Mouse (Mus musculus) neural tube, embryonic 14.5 days (tissue): ENCODE results near the gene Gm28308. TPM values are rescaled to one million over a fixed set of nuclear protein-coding genes. Genes with fewer than 3 reads are reported as not detected.

Source experiments
- ATAC-seq: fragments of 200-750 bp; cut with Nextera tagmentation; 2 replicates; pipeline ENCODE4 v1.8.0; 2017; ENCODE audit warnings: low read depth, mild to moderate bottlenecking, moderate TSS enrichment, moderate library complexity
- H3K27ac ChIP-seq: fragments of 300-500 bp; sonication (generic); 2 replicates; pipeline ENCODE4 v1.5.1; 2014; ENCODE audit warnings: low read depth, mild to moderate bottlenecking, control low read depth, low read length, moderate library complexity, mixed read lengths
- H3K27me3 ChIP-seq: fragments of 300-500 bp; sonication (generic); 2 replicates; pipeline ENCODE4 v1.6.1; 2014; ENCODE audit warnings: low read length; ENCODE audit not compliant: control insufficient read depth, insufficient read depth
- H3K36me3 ChIP-seq: fragments of 300-500 bp; sonication (generic); 2 replicates; pipeline ENCODE4 v1.6.1; 2014; ENCODE audit warnings: low read length, mixed read lengths; ENCODE audit not compliant: control insufficient read depth, insufficient read depth
- H3K4me1 ChIP-seq: fragments of 300-500 bp; sonication (generic); 2 replicates; pipeline ENCODE4 v1.6.1; 2014; ENCODE audit warnings: low read length; ENCODE audit not compliant: control insufficient read depth, insufficient read depth
- H3K4me2 ChIP-seq: fragments of 300-500 bp; sonication (generic); 2 replicates; pipeline ENCODE4 v1.6.1; 2014; ENCODE audit warnings: mild to moderate bottlenecking, low read depth, low read length, control low read depth
- H3K4me3 ChIP-seq: fragments of 300-500 bp; sonication (generic); 2 replicates; pipeline ENCODE4 v1.5.1; 2014; ENCODE audit warnings: low read depth, low read length, control low read depth, mixed read lengths
- H3K9ac ChIP-seq: fragments of 300-500 bp; sonication (generic); replicated peaks from 2 replicates; pipeline ENCODE4 v1.6.1; 2014; ENCODE audit warnings: low read depth, mild to moderate bottlenecking, control low read depth, low read length, mixed read lengths
- H3K9me3 ChIP-seq: fragments of 300-500 bp; sonication (generic); 2 replicates; pipeline ENCODE4 v1.6.1; 2016; ENCODE audit warnings: low read length; ENCODE audit not compliant: control insufficient read depth
- WGBS: fragments of 180-500 bp; shearing (Covaris S2); extraction: QIAGEN DNeasy Blood & Tissue Kit; methylation state at CpG from one replicate; pipeline ENCODE4 v1.1.7; 2014; 5-methylcytosine and 5-hydroxymethylcytosine counted together
- polyA plus RNA-seq: library from polyadenylated mRNA; unstranded; fragments of >200 nt; fragmentation: Nextera tagmentation; extraction: Ambion mirVana; gene quantifications from 2 replicates; pipeline ENCODE4 v1.2.1, GENCODE M21; 2014

The Gm28308 gene
- polyA plus RNA-seq, 1 experiment from 2014 or later = 4.2 TPM

DNA sequence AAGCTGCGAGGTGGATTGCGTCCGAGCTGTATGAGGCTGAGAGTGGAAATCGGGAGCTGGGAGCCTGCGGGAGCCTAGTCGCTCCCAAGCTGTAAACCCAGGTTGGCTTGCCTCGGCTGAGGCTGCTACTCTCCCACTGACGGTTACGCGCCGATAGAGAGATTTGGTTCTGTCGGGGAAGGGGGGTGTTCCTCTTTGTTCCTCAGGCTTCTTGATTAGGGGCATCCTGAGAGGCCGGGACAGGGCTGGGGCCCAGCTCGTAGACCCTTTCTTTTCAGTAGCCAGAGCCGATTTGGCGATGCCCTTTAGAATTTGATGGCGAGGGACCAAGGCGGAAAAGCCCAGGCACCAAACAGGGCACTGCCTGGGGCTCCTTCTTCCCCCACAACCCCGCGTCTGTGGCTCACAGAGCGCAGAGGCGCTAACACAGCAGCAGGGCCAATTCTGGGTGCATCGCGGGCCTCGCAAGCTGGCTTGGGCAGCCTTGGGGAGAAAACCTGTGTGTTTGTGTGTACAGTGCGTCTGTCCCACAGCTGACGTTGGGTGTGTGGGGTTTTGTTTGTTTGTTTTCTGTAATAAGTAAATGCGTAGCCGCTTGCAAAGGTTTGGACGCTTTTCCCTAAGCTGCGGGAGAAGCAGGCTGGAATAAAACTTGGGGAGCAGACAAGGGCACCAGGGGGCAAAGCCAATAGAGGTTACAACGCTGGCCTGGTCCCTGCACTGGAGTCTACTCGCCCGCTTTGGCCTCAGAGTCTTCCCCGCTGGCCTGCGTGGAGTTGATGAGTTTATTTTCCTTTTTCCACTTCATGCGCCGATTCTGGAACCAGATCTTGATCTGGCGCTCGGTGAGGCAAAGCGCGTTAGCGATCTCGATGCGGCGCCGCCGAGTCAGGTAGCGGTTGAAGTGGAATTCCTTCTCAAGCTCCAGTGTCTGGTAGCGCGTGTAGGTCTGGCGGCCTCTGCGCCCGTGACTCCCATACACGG, 7.2 kb downstream of the Gm28308 start:
- ATAC-seq = no peak
- WGBS = 2% methylated on average over 55 of the region's 55 CpGs
- Histone ChIP-seq H3K27ac (peak overlapping the region; percentile 92), H3K27me3 (no peaks in the 10 kb centered on the region), H3K4me2 (peak overlapping the region; percentile 99), H3K9ac (peak overlapping the region; percentile 98), H3K4me1 (peaks cover 80% of the 10 kb centered on the region), H3K4me3 (peak overlapping the region; percentile 88), H3K36me3 (peaks cover 46% of the 10 kb centered on the region), H3K9me3 (no peaks in the 10 kb centered on the region)

DNA sequence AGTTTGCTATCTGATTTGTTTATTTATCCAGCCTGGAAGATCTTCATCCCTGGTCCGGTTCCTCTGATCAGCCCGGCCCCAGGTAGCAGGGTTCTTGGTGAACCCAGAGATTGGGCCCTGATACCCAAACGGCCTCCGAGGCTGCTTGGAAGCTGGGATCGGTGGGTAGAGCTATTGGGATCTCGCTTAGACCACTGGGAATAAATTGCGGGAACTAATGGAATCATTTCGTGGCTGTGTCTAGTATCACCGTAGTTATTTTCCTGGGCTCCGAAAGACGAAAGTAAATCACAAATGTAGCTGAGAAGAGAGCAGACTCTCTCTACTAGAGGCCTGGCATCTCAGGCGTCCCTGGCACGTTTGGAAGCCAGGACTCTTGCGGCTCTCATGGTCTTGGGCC, 7.9 kb downstream of the Gm28308 start:
- Histone ChIP-seq H3K9ac (peak overlapping the region; percentile 98), H3K4me2 (peak overlapping the region; percentile 99), H3K9me3 (no peaks in the 10 kb centered on the region), H3K27ac (peak overlapping the region; percentile 92), H3K4me3 (peak overlapping the region; percentile 88), H3K27me3 (no peaks in the 10 kb centered on the region), H3K36me3 (peaks cover 48% of the 10 kb centered on the region), H3K4me1 (peaks cover 86% of the 10 kb centered on the region)
- ATAC-seq = no peak
- 3% methylated on average over 14 of the region's 14 CpGs for WGBS

DNA sequence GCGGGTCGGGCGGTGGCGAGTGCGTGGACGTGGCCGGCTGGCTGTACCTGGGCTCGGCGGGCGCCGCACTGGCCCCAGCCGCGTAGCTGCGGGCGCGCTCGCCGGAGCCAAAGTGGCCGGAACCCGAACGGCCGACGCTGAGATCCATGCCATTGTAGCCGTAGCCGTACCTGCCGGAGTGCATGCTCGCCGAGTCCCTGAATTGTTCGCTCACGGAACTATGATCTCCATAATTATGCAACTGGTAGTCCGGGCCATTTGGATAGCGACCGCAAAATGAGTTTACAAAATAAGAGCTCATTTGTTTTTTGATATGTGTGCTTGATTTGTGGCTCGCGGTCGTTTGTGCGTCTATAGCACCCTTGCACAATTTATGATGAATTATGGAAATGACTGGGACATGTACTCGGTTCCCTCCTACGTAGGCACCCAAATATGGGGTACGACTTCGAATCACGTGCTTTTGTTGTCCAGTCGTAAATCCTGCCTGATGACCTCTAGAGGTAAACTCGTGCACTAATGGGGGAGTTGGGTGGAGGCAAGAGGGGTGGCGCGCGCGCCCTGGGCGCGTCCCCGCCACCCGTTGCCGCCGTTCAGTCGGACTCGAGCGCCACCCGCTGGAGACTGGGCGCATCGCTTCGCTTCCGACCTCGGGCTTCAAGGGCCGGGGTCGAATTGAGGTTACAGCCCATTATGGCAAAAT, 8.9 kb downstream of the Gm28308 start, which contains the start of gene Hoxa5:
Gene Hoxa5 (minus strand): TSS at position 538 of the 703 bp plus-strand sequence.
- H3K27me3 ChIP-seq = no peaks in the 10 kb centered on the region
- H3K36me3 ChIP-seq = peaks cover 48% of the 10 kb centered on the region
- ATAC-seq = 0 out of 2 replicates have a peak, but pooled peaks have one; percentile 36

DNA sequence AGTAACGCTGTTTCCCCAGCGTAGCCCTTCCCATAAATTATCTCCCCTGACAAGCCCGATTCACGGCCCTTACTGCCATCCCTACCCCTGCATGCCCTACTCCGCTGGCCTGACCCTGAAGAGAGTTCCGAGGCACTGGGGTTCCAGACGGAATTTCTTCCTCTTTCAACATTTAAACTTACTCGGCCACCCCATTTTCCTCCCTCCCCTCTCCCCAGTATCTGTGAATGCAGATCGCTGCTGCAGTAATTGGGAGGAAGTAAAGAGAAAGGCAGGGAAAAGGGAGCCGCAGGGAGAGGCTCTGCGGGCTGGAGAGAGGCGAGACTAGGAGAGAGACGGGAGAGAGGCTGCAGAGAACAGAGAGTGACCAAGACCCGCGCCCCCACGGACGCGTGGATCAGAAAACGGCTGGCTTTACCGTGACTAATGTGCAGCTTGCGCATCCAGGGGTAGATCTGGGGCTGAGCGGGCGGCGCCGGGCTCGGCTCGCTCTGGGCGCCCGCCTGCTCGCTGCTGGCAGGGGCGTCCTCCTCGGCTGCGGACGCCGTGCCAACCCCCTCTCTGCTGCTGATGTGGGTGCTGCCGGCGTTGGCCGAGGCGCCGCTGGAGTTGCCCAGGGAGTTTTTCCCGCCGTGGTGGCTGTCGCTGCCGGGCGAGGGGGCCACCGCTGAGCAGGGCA, 9.6 kb downstream of the Gm28308 start:
- Histone ChIP-seq H3K27ac (peak overlapping the region; percentile 92), H3K27me3 (no peaks in the 10 kb centered on the region), H3K4me1 (peaks cover 80% of the 10 kb centered on the region), H3K36me3 (peaks cover 48% of the 10 kb centered on the region), H3K9ac (peak overlapping the region; percentile 98), H3K4me2 (peak overlapping the region; percentile 99), H3K9me3 (no peaks in the 10 kb centered on the region), H3K4me3 (peak overlapping the region; percentile 88)
- WGBS = under 1% methylated on average over 46 of the region's 46 CpGs
- no peak; the same call in 1 of the 2 replicates for ATAC-seq

More for the DNA sequence above, 8.9 kb downstream of the Gm28308 start, which contains the start of gene Hoxa5:
- Histone ChIP-seq H3K9me3 (no peaks in the 10 kb centered on the region), H3K27ac (peak within 1 kb of the TSS; percentile 92), H3K4me1 (peaks cover 84% of the 10 kb centered on the region), H3K4me2 (peak within 1 kb of the TSS; percentile 99), H3K9ac (peak within 1 kb of the TSS; percentile 98), H3K4me3 (peak within 1 kb of the TSS; percentile 88)
- under 1% methylated on average over 65 of the region's 65 CpGs for WGBS

DNA sequence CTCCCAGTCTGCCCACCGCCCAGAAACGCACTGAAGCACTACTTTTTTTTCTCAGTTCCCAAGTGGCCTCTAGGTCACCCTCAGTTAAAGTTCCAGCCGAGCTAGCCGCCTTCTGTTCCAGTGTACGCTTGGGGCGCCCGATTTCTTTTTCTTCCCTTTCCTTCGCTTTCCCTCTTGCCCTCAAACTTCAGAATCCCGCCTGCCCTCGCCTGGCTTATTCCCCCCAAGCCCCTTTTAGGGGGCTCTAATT, 10.1 kb downstream of the Gm28308 start:
- WGBS = 3% methylated on average over 10 of the region's 10 CpGs
- Histone ChIP-seq H3K36me3 (peaks cover 48% of the 10 kb centered on the region), H3K4me3 (peak overlapping the region; percentile 88), H3K27ac (peak overlapping the region; percentile 92), H3K9ac (peak overlapping the region; percentile 98), H3K4me2 (peak overlapping the region; percentile 99), H3K27me3 (no peaks in the 10 kb centered on the region), H3K9me3 (no peaks in the 10 kb centered on the region), H3K4me1 (peaks cover 82% of the 10 kb centered on the region)
- no peak for ATAC-seq

DNA sequence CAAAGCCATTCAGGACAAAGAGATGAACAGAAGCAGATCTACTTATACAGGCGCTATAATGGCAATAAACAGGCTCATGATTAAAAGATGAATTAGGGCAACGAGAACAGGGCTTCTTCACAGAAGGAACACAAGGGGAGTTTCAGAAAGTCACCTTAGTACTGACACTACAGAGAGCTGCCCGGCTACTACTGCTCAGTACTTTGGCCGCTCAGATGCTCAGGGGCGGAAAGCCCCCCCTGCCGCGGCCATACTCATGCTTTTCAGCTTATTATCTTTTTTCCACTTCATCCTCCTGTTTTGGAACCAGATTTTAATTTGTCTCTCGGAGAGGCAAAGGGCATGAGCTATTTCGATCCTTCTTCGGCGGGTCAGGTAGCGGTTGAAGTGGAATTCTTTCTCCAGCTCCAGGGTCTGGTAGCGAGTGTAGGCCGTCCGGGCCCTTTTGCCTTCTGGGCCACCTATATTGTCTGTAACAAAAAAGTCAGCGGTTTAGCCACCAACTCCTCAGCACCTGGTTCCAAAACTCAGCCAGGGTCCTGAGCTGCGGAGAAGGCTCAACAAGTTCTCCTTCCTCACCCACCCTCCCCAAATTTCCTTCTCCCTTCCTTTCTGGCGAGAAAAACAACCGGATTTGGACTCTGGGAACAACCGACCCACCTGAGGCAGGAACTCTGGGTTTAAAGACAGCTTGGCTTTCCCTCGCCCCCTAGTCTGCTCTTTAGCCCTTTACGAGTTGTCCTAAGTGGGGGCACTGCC, 10.6 kb downstream of the Gm28308 start:
- Histone ChIP-seq H3K4me1 (peaks cover 84% of the 10 kb centered on the region), H3K4me2 (peak overlapping the region; percentile 99), H3K9me3 (no peaks in the 10 kb centered on the region), H3K4me3 (peak overlapping the region; percentile 88), H3K27ac (peak overlapping the region; percentile 92), H3K9ac (peak overlapping the region; percentile 98), H3K27me3 (no peaks in the 10 kb centered on the region), H3K36me3 (peaks cover 48% of the 10 kb centered on the region)
- ATAC-seq = no peak
- WGBS = 6% methylated on average over 22 of the region's 22 CpGs

DNA sequence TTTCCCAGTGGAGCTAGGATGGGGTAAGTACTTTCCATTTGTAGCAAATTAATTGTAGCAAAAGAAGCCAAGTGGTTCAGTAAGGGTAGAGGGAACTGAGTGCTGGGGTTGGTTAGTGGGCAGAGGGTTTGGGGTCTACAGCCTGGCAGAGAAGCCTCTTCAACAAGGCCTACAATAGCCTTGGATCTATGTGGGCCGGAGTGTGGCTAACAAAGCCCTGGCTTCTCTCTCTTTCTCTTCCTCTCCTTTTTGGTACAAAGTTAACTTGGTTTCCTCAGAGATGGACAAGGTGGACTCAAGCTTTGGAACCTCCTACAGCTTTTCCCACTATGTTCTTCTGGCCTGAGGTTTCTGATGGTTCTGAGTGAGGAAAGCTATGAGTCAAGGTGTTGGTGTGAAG, 11.9 kb downstream of the Gm28308 start:
- no peak for ATAC-seq
- H3K36me3 ChIP-seq = peaks cover 43% of the 10 kb centered on the region
- peaks cover 84% of the 10 kb centered on the region for H3K4me1 ChIP-seq
- peak overlapping the region; percentile 11; the same call in 1 of the 2 replicates for H3K4me3 ChIP-seq
- 0% methylated on average over 1 of the region's 1 CpGs for WGBS
- no peaks in the 10 kb centered on the region for H3K9me3 ChIP-seq
- H3K27me3 ChIP-seq = no peaks in the 10 kb centered on the region
- H3K4me2 ChIP-seq = peak overlapping the region; percentile 99
- peak overlapping the region; percentile 35 for H3K27ac ChIP-seq
- H3K9ac ChIP-seq = no peak overlapping the region

DNA sequence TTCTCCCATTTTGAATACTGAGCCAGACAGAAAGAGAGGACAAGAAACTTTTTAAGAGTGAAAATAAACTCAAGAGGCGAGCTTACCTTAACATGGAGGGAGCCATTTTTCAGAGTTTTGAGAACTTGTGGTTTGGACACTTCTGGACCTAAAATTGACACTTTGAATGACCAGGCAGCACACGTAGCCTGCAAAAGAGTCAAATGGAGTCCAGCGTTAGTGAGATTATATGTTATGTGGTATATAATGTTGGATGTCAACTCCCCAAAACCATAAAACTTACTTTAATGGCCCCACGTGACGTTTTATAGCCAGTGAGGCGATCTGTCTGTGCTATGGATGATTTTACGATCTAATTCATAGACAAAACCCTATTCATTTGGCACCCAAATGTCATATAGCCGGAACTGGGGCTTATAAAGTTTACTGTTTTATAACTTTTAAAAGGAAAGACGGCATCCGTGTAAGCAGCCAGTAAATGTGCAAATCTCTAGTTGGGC, 12.3 kb downstream of the Gm28308 start:
- Histone ChIP-seq H3K27ac (peak overlapping the region; percentile 35), H3K4me3 (peak overlapping the region; percentile 11; the same call in 1 of the 2 replicates)

More for the DNA sequence above, 12.3 kb downstream of the Gm28308 start:
- H3K9me3 ChIP-seq = no peaks in the 10 kb centered on the region
- H3K4me2 ChIP-seq = peak overlapping the region; percentile 99
- H3K27me3 ChIP-seq = no peaks in the 10 kb centered on the region
- H3K9ac ChIP-seq = no peak overlapping the region; the same call in 1 of the 2 replicates
- 9% methylated on average over 10 of the region's 10 CpGs for WGBS
- peaks cover 84% of the 10 kb centered on the region for H3K4me1 ChIP-seq
- H3K36me3 ChIP-seq = peaks cover 39% of the 10 kb centered on the region
- ATAC-seq = no peak
